Mouse (Mus musculus) right cerebral cortex, adult 2 months (tissue): Measurements from ENCODE around the gene Slco4a1.

ENCODE experiments used
- DNase-seq, 2 experiments: peaks; one replicate each; pipeline ENCODE4 v3.0.0; 2021 to 2022; ENCODE audit warnings: low spot score in 2 of 2

Gene Slco4a1

DNA sequence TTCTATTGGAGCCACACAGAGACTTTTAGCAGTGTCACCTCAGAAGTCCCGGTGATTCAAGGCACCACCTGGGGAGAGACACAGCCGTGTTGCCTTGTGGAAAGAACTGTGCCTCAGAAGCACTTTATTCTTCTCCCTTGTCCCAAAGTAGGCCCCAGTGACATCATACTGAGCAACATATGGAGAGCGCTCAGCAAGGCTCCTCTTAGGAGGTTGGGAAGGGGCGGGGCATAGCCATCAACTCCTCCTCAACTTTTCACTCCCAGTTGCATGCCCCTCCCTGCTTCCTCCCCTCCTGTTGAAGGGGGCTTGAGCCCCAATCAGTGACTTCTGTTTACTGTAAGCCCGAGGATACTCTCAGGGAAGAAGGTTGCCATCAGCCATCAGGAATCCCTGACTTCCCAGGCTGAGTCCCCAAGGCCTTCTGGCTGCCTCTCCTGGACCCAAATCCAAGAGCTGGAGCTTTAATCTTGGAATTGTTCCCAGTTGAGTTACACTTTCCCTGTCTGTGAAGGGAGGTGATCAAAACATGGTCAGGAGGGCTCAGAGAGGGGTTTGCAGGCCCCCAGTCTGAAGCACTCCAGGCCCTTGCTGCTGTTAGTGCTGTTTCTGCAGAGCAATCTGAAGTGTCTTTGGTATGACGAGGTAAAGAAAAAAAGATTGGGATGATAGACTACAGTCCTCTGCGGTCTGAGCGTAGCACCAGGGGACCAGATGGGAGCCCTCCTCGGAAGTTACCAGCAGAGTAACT, 45.3 kb downstream of the Slco4a1 start:
- DNase-seq: no peak

DNA sequence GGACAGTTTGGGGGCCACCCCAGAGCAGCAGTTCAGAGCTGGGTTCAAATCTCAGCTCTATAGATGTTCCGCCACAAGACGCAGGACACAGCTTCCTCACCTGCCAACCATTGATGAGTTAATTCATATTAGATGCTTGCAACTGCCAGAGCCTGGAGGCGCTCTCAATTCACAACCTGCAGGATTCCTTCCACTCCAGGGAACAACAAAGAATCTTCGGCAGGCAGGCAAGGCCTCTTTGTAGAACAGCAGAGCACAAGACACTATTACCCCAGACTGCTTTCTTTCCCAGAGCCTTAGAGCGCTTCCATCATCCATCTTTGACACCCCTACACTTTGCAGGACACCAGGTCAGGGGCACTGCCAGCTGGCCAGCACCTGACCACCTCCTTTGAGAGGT, 50.2 kb downstream of the Slco4a1 start:
- no peak for DNase-seq

DNA sequence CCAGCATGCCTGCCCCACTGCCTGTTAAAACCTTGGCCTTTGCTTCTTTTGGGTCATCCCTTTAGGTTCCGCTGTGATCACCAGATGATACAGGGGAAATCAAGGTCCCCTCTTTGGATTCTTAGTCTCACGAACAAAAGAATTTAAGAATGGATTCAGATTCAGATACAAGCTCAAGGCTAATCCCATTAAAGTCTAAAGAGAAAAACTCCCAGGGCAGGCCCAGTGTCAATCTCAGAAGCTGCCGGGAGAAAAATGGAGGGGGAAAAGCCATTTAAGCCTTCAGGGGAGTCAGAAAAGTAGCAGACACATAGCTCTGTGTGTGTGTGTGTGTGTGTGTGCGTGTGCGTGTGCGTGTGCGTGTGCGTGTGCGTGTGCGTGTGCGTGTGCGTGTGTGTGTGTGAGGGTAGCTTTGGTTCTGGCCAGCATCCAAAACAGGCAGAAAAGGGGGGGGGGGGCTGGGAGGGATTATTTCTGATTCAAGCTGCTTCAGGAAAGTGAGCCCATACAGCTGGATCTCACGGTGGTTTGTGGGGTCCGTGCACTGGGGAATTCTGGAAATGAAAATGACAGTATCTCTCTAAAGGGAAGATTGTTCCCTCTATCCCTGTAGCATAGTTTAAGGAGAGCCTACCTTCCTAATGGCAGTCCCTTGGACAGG, 52.5 kb downstream of the Slco4a1 start:
- DNase-seq: no peak

- no peak for DNase-seq
Measured at GRCm38 (mm10) chr2:180510867-180511266, 54.8 kb downstream of the Slco4a1 start.

DNA sequence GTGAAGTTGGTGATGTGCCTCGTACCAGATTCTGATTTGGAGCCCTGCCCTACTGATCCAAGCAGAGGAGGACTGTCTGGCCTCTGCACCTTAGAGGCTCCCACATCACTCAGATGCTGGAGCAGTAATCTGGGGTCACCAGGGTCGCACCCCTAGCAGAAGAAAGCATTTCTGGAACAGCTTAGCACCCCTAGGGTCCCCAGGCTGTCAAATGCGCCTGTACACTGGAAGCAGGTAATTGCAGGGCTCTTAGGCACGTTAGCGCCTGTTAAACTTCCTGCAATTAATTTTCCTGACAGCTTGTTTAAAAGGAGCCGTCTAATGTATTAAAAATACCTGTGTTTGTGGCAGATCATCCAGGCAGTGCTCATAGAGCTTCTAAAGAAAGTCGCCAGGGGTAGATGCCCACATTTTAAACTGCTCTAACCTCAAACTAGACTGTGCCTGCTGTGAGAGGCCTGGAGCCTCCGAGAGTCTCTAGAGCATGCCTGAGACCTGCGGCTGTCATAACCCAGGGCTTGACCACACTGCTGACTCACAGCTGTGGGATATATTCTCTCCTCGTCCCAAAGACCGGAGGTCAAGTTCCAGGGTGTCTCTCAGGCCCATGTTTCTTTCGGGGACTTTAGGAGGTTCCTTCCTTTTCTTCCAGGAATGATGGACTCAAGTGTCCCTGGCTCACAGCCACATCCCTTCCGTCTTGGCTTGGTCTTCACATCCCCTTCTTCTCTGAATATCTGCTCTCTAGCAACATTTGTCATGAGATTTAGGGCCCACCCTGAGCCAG, 56.0 kb downstream of the Slco4a1 start:
- no peak for DNase-seq

GRCm38 (mm10) chr2:180513019-180513418, 57.0 kb downstream of the Slco4a1 start:
- DNase-seq: no peak

GRCm38 (mm10) chr2:180513835-180514234, 57.8 kb downstream of the Slco4a1 start:
- DNase-seq: no peak

GRCm38 (mm10) chr2:180521437-180522221, 65.6 kb downstream of the Slco4a1 start:
- DNase-seq: no peak

- no peak for DNase-seq
Measured at GRCm38 (mm10) chr2:180522825-180523224, 66.8 kb downstream of the Slco4a1 start.
